Mouse (Mus musculus): Measurements from ENCODE around the gene Inpp5b.

DNA sequence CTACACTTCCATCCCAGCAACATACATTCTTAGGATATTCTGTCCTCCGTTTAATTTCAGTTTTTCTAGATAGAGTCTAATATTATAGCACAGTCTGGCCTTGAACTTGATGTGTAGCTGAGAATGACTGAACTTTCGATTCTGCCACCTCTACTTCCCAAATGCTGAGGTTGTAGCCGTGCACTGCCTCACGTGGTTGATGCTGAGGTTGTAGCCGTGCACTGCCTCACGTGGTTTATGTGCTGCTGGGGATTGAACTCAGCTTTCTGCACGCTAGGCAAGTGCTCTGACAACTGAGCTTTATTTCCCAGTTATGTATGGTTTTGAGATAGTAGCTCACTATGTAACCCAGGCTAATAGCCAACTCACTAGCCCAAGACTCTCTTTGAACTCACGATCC is 54.5 kb downstream of the Inpp5b start:
- TF ChIP-seq CTCF (IDR thresholded peaks at IDR 0.05; ENCODE audit: borderline replicate concordance, insufficient read depth, low read length) (no peak), POLR2A (IDR thresholded peaks at IDR 0.05; ENCODE audit: low read depth, low read length) (no peak)
